Mouse (Mus musculus): ENCODE measurements around the gene B4galt3. TPM values are rescaled to one million over a fixed set of nuclear protein-coding genes. Genes with fewer than 3 reads are reported as not detected.

The B4galt3 gene
- polyA plus RNA-seq, 1 experiment = 11.6 TPM

DNA sequence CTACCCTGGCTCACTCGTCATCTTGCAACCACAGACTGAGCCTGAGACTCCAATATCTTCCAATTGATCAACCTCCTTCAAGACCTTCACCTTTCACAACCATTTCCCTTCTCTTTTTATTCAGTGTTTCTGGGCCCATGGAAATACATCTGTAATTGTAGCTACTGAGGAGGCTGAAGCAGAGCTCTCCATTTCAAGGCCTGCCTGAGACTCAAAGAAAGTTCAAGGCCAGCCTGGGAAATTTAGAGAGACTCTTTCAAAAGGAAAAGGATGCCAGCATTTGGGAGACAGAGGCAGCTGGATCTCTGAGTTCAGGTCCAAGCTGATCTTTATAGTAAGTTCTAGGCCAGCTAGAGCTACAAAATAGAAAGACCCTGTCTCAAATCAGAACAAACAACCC lies 42.2 kb upstream of the B4galt3 start:
- H3K4me1 ChIP-seq (ENCODE audit: control insufficient read depth) = peaks cover 20% of the 10 kb centered on the region
- H3K4me3 ChIP-seq (replicated peaks) = no peak overlapping the region
- H3K36me3 ChIP-seq (ENCODE audit: control insufficient read depth) = no peaks in the 10 kb centered on the region; the same call in 1 of the 2 replicates
- H3K9me3 ChIP-seq (ENCODE audit: control insufficient read depth, low read length) = no peaks in the 10 kb centered on the region
- TF ChIP-seq GATA1 (IDR thresholded peaks at IDR 0.05; ENCODE audit: low read length) (no peak), TAL1 (IDR thresholded peaks at IDR 0.05; ENCODE audit: low read length) (no peak)
- no peaks in the 10 kb centered on the region; the same call in 1 of the 2 replicates for H3K27me3 ChIP-seq (ENCODE audit: control insufficient read depth)

GRCm38 (mm10) chr1:171229750-171230149 lies 40.4 kb upstream of the B4galt3 start:
- peaks cover 30% of the 10 kb centered on the region for H3K4me1 ChIP-seq (ENCODE audit: control insufficient read depth)
- H3K4me3 ChIP-seq (replicated peaks) = no peak overlapping the region
- TF ChIP-seq GATA1 (IDR thresholded peaks at IDR 0.05; ENCODE audit: low read length) (no peak), TAL1 (IDR thresholded peaks at IDR 0.05; ENCODE audit: low read length) (no peak)
- no peaks in the 10 kb centered on the region for H3K9me3 ChIP-seq (ENCODE audit: control insufficient read depth, low read length)
- peaks cover 13% of the 10 kb centered on the region for H3K36me3 ChIP-seq (ENCODE audit: control insufficient read depth)
- H3K27me3 ChIP-seq (ENCODE audit: control insufficient read depth) = no peaks in the 10 kb centered on the region; the same call in 1 of the 2 replicates

GRCm38 (mm10) chr1:171230215-171230614 lies 39.9 kb upstream of the B4galt3 start:
- Histone ChIP-seq H3K36me3 (ENCODE audit: control insufficient read depth) (peaks cover 17% of the 10 kb centered on the region), H3K9me3 (ENCODE audit: control insufficient read depth, low read length) (no peaks in the 10 kb centered on the region), H3K4me1 (ENCODE audit: control insufficient read depth) (peaks cover 30% of the 10 kb centered on the region), H3K27me3 (ENCODE audit: control insufficient read depth) (no peaks in the 10 kb centered on the region; the same call in 1 of the 2 replicates), H3K4me3 (replicated peaks) (no peak overlapping the region)
- TF ChIP-seq GATA1 (IDR thresholded peaks at IDR 0.05; ENCODE audit: low read length) (no peak), TAL1 (IDR thresholded peaks at IDR 0.05; ENCODE audit: low read length) (no peak)

DNA sequence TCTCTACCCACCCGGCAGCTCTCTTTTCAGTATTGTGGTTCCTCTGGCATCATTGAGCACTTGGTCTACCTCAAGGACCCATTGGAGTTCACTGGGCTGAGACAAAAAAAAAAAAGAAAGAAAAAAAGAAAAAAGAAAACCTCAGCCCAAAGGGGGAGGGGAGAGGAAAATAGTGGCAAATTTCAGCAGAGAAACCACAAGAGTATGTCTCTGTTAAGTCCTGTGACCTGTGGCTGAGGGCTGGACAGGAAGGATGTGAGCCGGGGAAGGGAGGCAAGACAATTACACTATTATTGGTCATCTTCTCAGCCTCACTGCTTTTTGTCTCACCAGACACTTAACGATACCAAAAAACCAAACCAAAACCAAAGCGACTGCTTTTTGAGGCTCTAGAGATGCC lies 38.3 kb upstream of the B4galt3 start:
- H3K9me3 ChIP-seq (ENCODE audit: control insufficient read depth, low read length) = no peaks in the 10 kb centered on the region
- H3K36me3 ChIP-seq (ENCODE audit: control insufficient read depth) = peaks cover 32% of the 10 kb centered on the region
- H3K4me1 ChIP-seq (ENCODE audit: control insufficient read depth) = peaks cover 30% of the 10 kb centered on the region
- H3K4me3 ChIP-seq (replicated peaks) = no peak overlapping the region
- no peaks in the 10 kb centered on the region for H3K27me3 ChIP-seq (ENCODE audit: control insufficient read depth)
- TF ChIP-seq TAL1 (IDR thresholded peaks at IDR 0.05; ENCODE audit: low read length) (no peak), GATA1 (IDR thresholded peaks at IDR 0.05; ENCODE audit: low read length) (no peak)

DNA sequence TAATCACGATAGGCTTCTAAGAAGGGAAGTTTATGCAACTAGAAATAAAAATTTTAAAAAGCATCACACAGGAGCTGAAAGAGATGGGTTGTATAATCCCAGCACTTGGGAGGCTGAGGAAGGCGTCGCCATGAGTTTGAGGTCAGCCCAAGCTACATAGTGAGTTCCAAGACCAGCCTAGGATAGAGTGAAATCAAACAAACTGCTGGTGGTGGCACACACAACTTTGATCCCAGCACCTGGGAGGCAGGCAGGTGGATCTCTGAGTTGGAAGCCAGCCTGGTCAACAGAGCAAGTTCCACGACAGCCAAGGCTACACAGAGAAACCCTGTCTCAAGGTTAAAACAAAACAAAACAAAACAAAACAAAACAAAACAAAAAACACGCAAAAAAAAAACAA lies 37.8 kb upstream of the B4galt3 start:
- H3K4me3 ChIP-seq (replicated peaks) = no peak overlapping the region
- H3K9me3 ChIP-seq (ENCODE audit: control insufficient read depth, low read length) = no peaks in the 10 kb centered on the region
- peaks cover 37% of the 10 kb centered on the region for H3K36me3 ChIP-seq (ENCODE audit: control insufficient read depth)
- TF ChIP-seq GATA1 (IDR thresholded peaks at IDR 0.05; ENCODE audit: low read length) (no peak), TAL1 (IDR thresholded peaks at IDR 0.05; ENCODE audit: low read length) (no peak)
- H3K4me1 ChIP-seq (ENCODE audit: control insufficient read depth) = peaks cover 30% of the 10 kb centered on the region
- H3K27me3 ChIP-seq (ENCODE audit: control insufficient read depth) = no peaks in the 10 kb centered on the region

- TF ChIP-seq GATA1 (IDR thresholded peaks at IDR 0.05; ENCODE audit: low read length) = no peak
- no peak for TF ChIP-seq TAL1 (IDR thresholded peaks at IDR 0.05; ENCODE audit: low read length)
- Histone ChIP-seq H3K36me3 (ENCODE audit: control insufficient read depth) (peaks cover 44% of the 10 kb centered on the region), H3K9me3 (ENCODE audit: control insufficient read depth, low read length) (no peaks in the 10 kb centered on the region), H3K27me3 (ENCODE audit: control insufficient read depth) (no peaks in the 10 kb centered on the region), H3K4me3 (replicated peaks) (no peak overlapping the region), H3K4me1 (ENCODE audit: control insufficient read depth) (peaks cover 30% of the 10 kb centered on the region)
These were observed 37.1 kb upstream of the B4galt3 start for GRCm38 (mm10) chr1:171232800-171233730.

DNA sequence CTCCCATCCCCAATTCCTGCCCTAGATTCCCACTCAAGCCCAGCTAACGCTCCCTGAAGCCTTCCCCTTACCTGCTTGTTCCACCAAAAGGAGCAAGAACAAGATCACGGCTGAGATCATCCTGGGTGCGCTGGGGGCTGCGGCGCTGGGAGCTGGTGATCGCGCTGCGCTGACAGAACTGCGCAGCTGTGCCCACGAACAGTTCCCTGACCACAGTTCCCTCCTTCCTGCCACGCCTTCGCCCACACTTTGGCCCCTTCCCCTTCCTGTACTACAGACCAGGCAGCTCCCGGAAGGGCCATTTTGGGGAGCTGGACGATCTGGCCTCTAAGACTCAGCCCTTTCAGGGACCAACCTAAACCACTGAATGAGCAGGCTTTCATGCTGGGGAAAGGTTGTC lies 36.0 kb upstream of the B4galt3 start, which contains the start of gene Fcer1g:
Gene Fcer1g (minus strand): TSS at position 240 of the 400 bp plus-strand sequence.
- TF ChIP-seq GATA1 (IDR thresholded peaks at IDR 0.05; ENCODE audit: low read length) (no peak), TAL1 (IDR thresholded peaks at IDR 0.05; ENCODE audit: low read length) (no peak)
- Histone ChIP-seq H3K4me3 (replicated peaks) (no peak within 1 kb of the TSS), H3K9me3 (ENCODE audit: control insufficient read depth, low read length) (no peaks in the 10 kb centered on the region), H3K27me3 (ENCODE audit: control insufficient read depth) (no peaks in the 10 kb centered on the region), H3K4me1 (ENCODE audit: control insufficient read depth) (peaks cover 30% of the 10 kb centered on the region), H3K36me3 (ENCODE audit: control insufficient read depth) (peaks cover 54% of the 10 kb centered on the region)

GRCm38 (mm10) chr1:171234538-171234937 lies 35.6 kb upstream of the B4galt3 start:
- no peak for TF ChIP-seq GATA1 (IDR thresholded peaks at IDR 0.05; ENCODE audit: low read length)
- TF ChIP-seq TAL1 (IDR thresholded peaks at IDR 0.05; ENCODE audit: low read length) = no peak
- H3K4me1 ChIP-seq (ENCODE audit: control insufficient read depth) = peaks cover 30% of the 10 kb centered on the region
- H3K36me3 ChIP-seq (ENCODE audit: control insufficient read depth) = peaks cover 58% of the 10 kb centered on the region
- no peaks in the 10 kb centered on the region for H3K27me3 ChIP-seq (ENCODE audit: control insufficient read depth)
- H3K4me3 ChIP-seq (replicated peaks) = no peak overlapping the region
- H3K9me3 ChIP-seq (ENCODE audit: control insufficient read depth, low read length) = no peaks in the 10 kb centered on the region

- TF ChIP-seq GATA1 (IDR thresholded peaks at IDR 0.05; ENCODE audit: low read length) (no peak), TAL1 (IDR thresholded peaks at IDR 0.05; ENCODE audit: low read length) (no peak)
- H3K4me1 ChIP-seq (ENCODE audit: control insufficient read depth) = peaks cover 30% of the 10 kb centered on the region
These were observed 34.3 kb upstream of the B4galt3 start for GRCm38 (mm10) chr1:171235791-171236190.

More at GRCm38 (mm10) chr1:171235791-171236190, 34.3 kb upstream of the B4galt3 start:
- Histone ChIP-seq H3K36me3 (ENCODE audit: control insufficient read depth) (peaks cover 68% of the 10 kb centered on the region), H3K27me3 (ENCODE audit: control insufficient read depth) (no peaks in the 10 kb centered on the region), H3K9me3 (ENCODE audit: control insufficient read depth, low read length) (no peaks in the 10 kb centered on the region), H3K4me3 (replicated peaks) (no peak overlapping the region)

All from erythroblast, embryonic 14.5 days (primary cell).